Mouse (Mus musculus) CD4-positive helper T cell, adult 2 months (primary cell): ENCODE results near the gene Usp45.
A peak's percentile ranks its signal among the peaks of the same experiment; 100 is the strongest.

ENCODE experiments used
- DNase-seq: peaks from one replicate; pipeline ENCODE4 v3.0.0-alpha.2; 2012; ENCODE audit warnings: low read depth, missing footprints, low spot score

Usp45 gene

GRCm38 (mm10) chr4:21789836-21790235 lies 22.9 kb downstream of the Usp45 start:
- no peak for DNase-seq

GRCm38 (mm10) chr4:21793631-21794030 lies 26.7 kb downstream of the Usp45 start:
- no peak for DNase-seq

GRCm38 (mm10) chr4:21801013-21801412 lies 34.1 kb downstream of the Usp45 start:
- no peak for DNase-seq

GRCm38 (mm10) chr4:21801620-21802019 lies 34.7 kb downstream of the Usp45 start:
- DNase-seq: no peak

- DNase-seq: no peak
Measured at GRCm38 (mm10) chr4:21807204-21807603, 40.2 kb downstream of the Usp45 start.

GRCm38 (mm10) chr4:21810608-21811007 lies 43.7 kb downstream of the Usp45 start:
- DNase-seq: no peak

- DNase-seq: no peak
Measured at GRCm38 (mm10) chr4:21812635-21813034, 45.7 kb downstream of the Usp45 start.

GRCm38 (mm10) chr4:21814029-21814428 lies 47.1 kb downstream of the Usp45 start:
- DNase-seq: peak; percentile 53

GRCm38 (mm10) chr4:21826616-21827015 lies 59.7 kb downstream of the Usp45 start:
- no peak for DNase-seq

GRCm38 (mm10) chr4:21832844-21833243 lies 65.9 kb downstream of the Usp45 start:
- DNase-seq: no peak

GRCm38 (mm10) chr4:21847481-21848286 lies 80.7 kb downstream of the Usp45 start, which contains the start of gene Pnisr:
Gene Pnisr, plus strand, starts transcription at chr4:21847583.
- peak; percentile 97 for DNase-seq

GRCm38 (mm10) chr4:21848287-21848630 lies 81.3 kb downstream of the Usp45 start:
- peak; percentile 91 for DNase-seq

- DNase-seq: no peak
Measured at GRCm38 (mm10) chr4:21857481-21857880, 90.5 kb downstream of the Usp45 start.

GRCm38 (mm10) chr4:21865226-21865625 lies 98.3 kb downstream of the Usp45 start:
- DNase-seq: no peak

- DNase-seq: no peak
Measured at GRCm38 (mm10) chr4:21878776-21879175, 111.8 kb downstream of the Usp45 start.

GRCm38 (mm10) chr4:21879565-21880220 lies 112.7 kb downstream of the Usp45 start, which contains the start of gene Coq3:
Gene Coq3, plus strand, starts transcription at chr4:21879673.
- DNase-seq: peak; percentile 83

GRCm38 (mm10) chr4:21882806-21883205 lies 115.8 kb downstream of the Usp45 start:
- no peak for DNase-seq

GRCm38 (mm10) chr4:21885831-21886230 lies 118.9 kb downstream of the Usp45 start:
- DNase-seq: no peak
